Mouse (Mus musculus) limb, embryonic 14.5 days (tissue): ENCODE data around the gene Neurod2. TPM values are rescaled to one million over a fixed set of nuclear protein-coding genes. Genes with fewer than 3 reads are reported as not detected.

ENCODE experiments used
- ATAC-seq: fragments of 200-750 bp; cut with Nextera tagmentation; 2 replicates; pipeline ENCODE4 v1.8.0; 2017; ENCODE audit warnings: low read depth, moderate number of reproducible peaks, moderate TSS enrichment; ENCODE audit not compliant: low FRiP score
- DNase-seq: peaks from one replicate; pipeline ENCODE4 v3.0.0-alpha.2; 2015; ENCODE audit warnings: low spot score
- H3K27ac ChIP-seq: fragments of 300-500 bp; sonication (generic); replicated peaks from 2 replicates; pipeline ENCODE4 v1.5.1; 2014; ENCODE audit warnings: low read depth, mild to moderate bottlenecking, low read length, moderate library complexity, mixed read lengths
- H3K27me3 ChIP-seq: fragments of 300-500 bp; sonication (generic); 2 replicates; pipeline ENCODE4 v1.6.1; 2014; ENCODE audit warnings: low read length, mixed read lengths; ENCODE audit not compliant: control insufficient read depth, insufficient read depth
- H3K36me3 ChIP-seq: fragments of 300-500 bp; sonication (generic); 2 replicates; pipeline ENCODE4 v1.6.1; 2014; ENCODE audit warnings: mild to moderate bottlenecking, low read length, moderate library complexity, mixed read lengths; ENCODE audit not compliant: control insufficient read depth, insufficient read depth
- H3K4me1 ChIP-seq: fragments of 300-500 bp; sonication (generic); 2 replicates; pipeline ENCODE4 v1.6.1; 2014; ENCODE audit warnings: antibody characterized with exemption, low read length, mixed read lengths; ENCODE audit not compliant: control insufficient read depth, insufficient read depth
- H3K4me2 ChIP-seq: fragments of 300-500 bp; sonication (generic); replicated peaks from 2 replicates; pipeline ENCODE4 v1.6.1; 2014; ENCODE audit warnings: low read depth, mild to moderate bottlenecking, low read length, moderate library complexity; ENCODE audit not compliant: severe bottlenecking
- H3K4me3 ChIP-seq: fragments of 300-500 bp; sonication (generic); replicated peaks from 2 replicates; pipeline ENCODE4 v1.5.1; 2014; ENCODE audit warnings: low read length
- H3K9ac ChIP-seq: fragments of 300-500 bp; sonication (generic); 2 replicates; pipeline ENCODE4 v1.6.1; 2014; ENCODE audit warnings: mild to moderate bottlenecking, low read depth, low read length, moderate library complexity; ENCODE audit not compliant: severe bottlenecking
- H3K9me3 ChIP-seq: fragments of 300-500 bp; sonication (generic); 2 replicates; pipeline ENCODE4 v1.6.1; 2016; ENCODE audit warnings: low read length; ENCODE audit not compliant: control insufficient read depth
- POLR2A ChIP-seq: fragments of 200-500 bp; IDR thresholded peaks from 2 replicates; pipeline ENCODE4 v1.8.0; 2012; ENCODE audit warnings: inconsistent platforms, mild to moderate bottlenecking, moderate library complexity, borderline replicate concordance; ENCODE audit not compliant: insufficient read depth, insufficient read length; ENCODE audit errors: extremely low read depth
- WGBS: fragments of 180-500 bp; shearing (Covaris S2); extraction: QIAGEN DNeasy Blood & Tissue Kit; methylation state at CpG from one replicate; pipeline ENCODE4 v1.1.7; 2014; 5-methylcytosine and 5-hydroxymethylcytosine counted together
- polyA plus RNA-seq, 2 experiments: library from polyadenylated mRNA; depleted of rRNA in 1 of 2; stranded (reverse) in 1 of 2; unstranded in 1 of 2; fragments of >200 nt; fragmentation: Nextera tagmentation in 1 of 2; extraction: Ambion mirVana in 1 of 2; gene quantifications; 2 replicates each; pipeline versions ENCODE4 v1.2.1 to v1.2.3; 2012 to 2014

Gene Neurod2
- polyA plus RNA-seq, 2 experiments = 0.52 TPM; not detected in 1

DNA sequence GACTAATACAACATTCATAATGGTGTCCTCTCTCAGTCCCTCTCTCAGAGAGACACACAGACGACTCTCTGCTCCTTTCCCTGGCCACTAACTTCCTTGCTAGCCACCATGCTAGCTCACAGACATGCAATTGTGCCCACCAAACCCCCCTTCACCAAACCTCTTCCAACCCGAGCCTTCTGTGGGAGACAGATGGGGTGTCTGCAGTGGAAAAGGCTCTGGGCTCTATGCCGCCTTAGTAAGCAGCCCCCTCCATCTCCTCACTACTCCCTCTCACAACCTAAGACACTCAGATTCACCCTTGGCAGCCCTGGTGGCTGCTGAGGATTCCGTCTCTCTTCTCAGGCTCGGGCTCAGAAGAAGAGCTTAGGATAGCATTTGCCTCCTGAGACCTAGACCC is 41.9 kb downstream of the Neurod2 start:
- 47% methylated on average over 5 of the region's 5 CpGs for whole genome bisulfite sequencing
- Histone ChIP-seq H3K9me3 (no peaks in the 10 kb centered on the region), H3K36me3 (no peaks in the 10 kb centered on the region), H3K4me2 (no peak overlapping the region), H3K27ac (no peak overlapping the region), H3K27me3 (no peaks in the 10 kb centered on the region), H3K9ac (no peak overlapping the region), H3K4me3 (no peak overlapping the region), H3K4me1 (no peaks in the 10 kb centered on the region)
- DNase-seq (no peak), ATAC-seq (no peak)
- no peak for TF ChIP-seq POLR2A

DNA sequence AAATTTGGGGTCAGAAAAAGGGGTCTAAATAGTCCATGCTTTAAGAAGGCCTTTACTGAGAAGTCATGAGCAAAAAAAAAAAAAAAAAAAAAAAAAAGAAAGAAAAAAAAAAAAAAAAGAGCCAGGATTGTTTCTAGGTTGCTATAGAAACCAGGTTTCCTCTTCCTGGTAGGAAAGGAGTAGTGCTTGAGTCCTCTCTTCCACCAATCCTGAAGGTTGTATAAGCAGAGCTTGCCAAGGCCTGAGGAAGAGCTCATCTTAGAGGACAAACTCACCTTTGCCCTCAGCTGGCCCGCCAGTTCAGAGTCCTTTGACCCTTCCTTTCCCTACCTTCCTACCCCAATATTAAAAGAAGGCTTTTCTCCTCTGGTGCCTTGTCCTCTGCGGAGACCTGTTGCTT is 44.1 kb downstream of the Neurod2 start:
- TF ChIP-seq POLR2A = no peak
- Histone ChIP-seq H3K27ac (no peak overlapping the region), H3K27me3 (no peaks in the 10 kb centered on the region), H3K36me3 (peaks cover 3% of the 10 kb centered on the region; the same call in 1 of the 2 replicates), H3K4me3 (no peak overlapping the region), H3K4me1 (no peaks in the 10 kb centered on the region), H3K9me3 (no peaks in the 10 kb centered on the region), H3K4me2 (no peak overlapping the region), H3K9ac (no peak overlapping the region)
- no peak for DNase-seq
- no peak for ATAC-seq
- 69% methylated on average over 2 of the region's 2 CpGs for WGBS

DNA sequence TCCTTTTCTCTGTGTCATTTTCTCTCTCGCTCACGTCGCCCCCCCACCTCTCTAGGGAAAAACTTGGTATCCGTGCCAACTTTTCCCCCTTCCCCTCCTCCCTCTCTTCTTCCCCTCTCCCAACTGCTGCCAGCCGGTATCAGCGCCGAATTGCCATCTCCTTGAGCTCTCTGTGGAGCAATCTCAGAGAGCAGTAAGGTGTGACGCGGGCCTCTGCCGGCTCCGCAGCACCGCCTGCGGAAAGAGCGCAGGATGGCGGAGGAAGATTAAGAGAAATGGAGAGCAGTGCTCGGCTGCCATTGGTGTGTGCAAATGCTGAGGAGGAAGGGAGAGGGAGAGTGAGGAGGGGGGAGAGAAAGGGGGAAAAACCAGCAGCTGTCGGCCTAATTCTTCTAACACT is 45.2 kb downstream of the Neurod2 start:
- Histone ChIP-seq H3K4me1 (no peaks in the 10 kb centered on the region), H3K27me3 (no peaks in the 10 kb centered on the region), H3K9me3 (no peaks in the 10 kb centered on the region), H3K9ac (0 out of 2 replicates have a peak overlapping the region, but pooled peaks have one; percentile 18), H3K4me2 (peak overlapping the region; percentile 42), H3K4me3 (peak overlapping the region; percentile 22), H3K36me3 (peaks cover 7% of the 10 kb centered on the region), H3K27ac (no peak overlapping the region)
- no peak for TF ChIP-seq POLR2A
- WGBS = 1% methylated on average over 16 of the region's 17 CpGs
- ATAC-seq = peak; percentile 34; the same call in 1 of the 2 replicates
- DNase-seq = peak; percentile 8

DNA sequence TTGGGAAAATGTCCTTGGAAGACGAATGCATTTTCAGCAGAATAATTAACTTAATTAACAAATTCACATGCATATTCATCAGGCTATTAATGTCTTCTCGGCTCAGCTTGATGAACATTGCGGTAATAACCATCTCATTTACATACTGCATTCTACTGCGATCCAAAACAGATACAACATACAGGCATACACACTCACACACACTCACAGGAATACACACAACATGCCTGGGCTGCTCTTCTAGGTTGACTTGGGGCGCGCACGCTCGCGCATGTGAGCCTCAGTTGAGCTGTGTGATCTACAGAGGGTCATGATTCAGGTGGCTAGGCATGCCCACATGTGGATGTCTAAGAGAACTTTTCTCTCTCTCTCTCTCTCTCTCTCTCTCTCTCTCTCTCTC is 45.7 kb downstream of the Neurod2 start:
- H3K9me3 ChIP-seq = no peaks in the 10 kb centered on the region
- TF ChIP-seq POLR2A = no peak
- H3K9ac ChIP-seq = no peak overlapping the region
- no peak overlapping the region for H3K4me2 ChIP-seq
- H3K36me3 ChIP-seq = peaks cover 12% of the 10 kb centered on the region
- no peak overlapping the region for H3K4me3 ChIP-seq
- ATAC-seq (no peak), DNase-seq (no peak)
- WGBS = 42% methylated on average over 9 of the region's 9 CpGs
- no peaks in the 10 kb centered on the region for H3K27me3 ChIP-seq
- no peak overlapping the region for H3K27ac ChIP-seq
- no peaks in the 10 kb centered on the region for H3K4me1 ChIP-seq

Other genes starting within 250 kb of the Neurod2 start
- 18.4 and 22.5 TPM in 2 replicates for gene Fbxl20, start 179.2 kb downstream of the Neurod2 start, polyA plus RNA-seq (2012; rRNA removed)
- 17.8 and 18.4 TPM in 2 replicates for gene Fbxl20, start 179.2 kb downstream of the Neurod2 start, polyA plus RNA-seq (2014; fragmentation: Nextera tagmentation; extraction: Ambion mirVana)
- 27.9 and 28.5 TPM in 2 replicates for gene Med1, start 136.4 kb downstream of the Neurod2 start, polyA plus RNA-seq (2012; rRNA removed)
- 51.3 and 59.4 TPM in 2 replicates for gene Med1, start 136.4 kb downstream of the Neurod2 start, polyA plus RNA-seq (2014; fragmentation: Nextera tagmentation; extraction: Ambion mirVana)
- gene Cdk12, start 126.6 kb downstream of the Neurod2 start, polyA plus RNA-seq (2012; rRNA removed) = 25.7 and 27.0 TPM in 2 replicates
- 13.6 and 14.5 TPM in 2 replicates for gene Cdk12, start 126.6 kb downstream of the Neurod2 start, polyA plus RNA-seq (2014; fragmentation: Nextera tagmentation; extraction: Ambion mirVana)
- gene Ppp1r1b, start 18.8 kb upstream of the Neurod2 start, polyA plus RNA-seq (2012; rRNA removed) = 3.5 and 3.6 TPM in 2 replicates
- 2.9 and 3.6 TPM in 2 replicates for gene Ppp1r1b, start 18.8 kb upstream of the Neurod2 start, polyA plus RNA-seq (2014; fragmentation: Nextera tagmentation; extraction: Ambion mirVana)
- gene Stard3, start 28.7 kb upstream of the Neurod2 start, polyA plus RNA-seq (2012; rRNA removed) = 78.2 and 116 TPM in 2 replicates
- gene Stard3, start 28.7 kb upstream of the Neurod2 start, polyA plus RNA-seq (2014; fragmentation: Nextera tagmentation; extraction: Ambion mirVana) = 36.9 and 42.6 TPM in 2 replicates
- 12.3 and 13.2 TPM in 2 replicates for gene Tcap, start 54.2 kb upstream of the Neurod2 start, polyA plus RNA-seq (2012; rRNA removed)
- 10.9 and 18.1 TPM in 2 replicates for gene Tcap, start 54.2 kb upstream of the Neurod2 start, polyA plus RNA-seq (2014; fragmentation: Nextera tagmentation; extraction: Ambion mirVana)
- 1.4 and 2.2 TPM in 2 replicates for gene Pnmt, start 56.8 kb upstream of the Neurod2 start, polyA plus RNA-seq (2012; rRNA removed)
- gene Pnmt, start 56.8 kb upstream of the Neurod2 start, polyA plus RNA-seq (2014; fragmentation: Nextera tagmentation; extraction: Ambion mirVana) = 0.51 and 1.3 TPM in 2 replicates
- gene Pgap3, start 70.8 kb upstream of the Neurod2 start, polyA plus RNA-seq (2012; rRNA removed) = 19.2 and 24.2 TPM in 2 replicates
- 9.2 and 11.4 TPM in 2 replicates for gene Pgap3, start 70.8 kb upstream of the Neurod2 start, polyA plus RNA-seq (2014; fragmentation: Nextera tagmentation; extraction: Ambion mirVana)
- gene Erbb2, start 82.8 kb upstream of the Neurod2 start, polyA plus RNA-seq (2012; rRNA removed) = 51.1 and 64.3 TPM in 2 replicates
- gene Erbb2, start 82.8 kb upstream of the Neurod2 start, polyA plus RNA-seq (2014; fragmentation: Nextera tagmentation; extraction: Ambion mirVana) = 73.6 and 79.7 TPM in 2 replicates
- 44.8 and 48.5 TPM in 2 replicates for gene Mien1, start 109.3 kb upstream of the Neurod2 start, polyA plus RNA-seq (2012; rRNA removed)
- gene Mien1, start 109.3 kb upstream of the Neurod2 start, polyA plus RNA-seq (2014; fragmentation: Nextera tagmentation; extraction: Ambion mirVana) = 84.8 and 86.8 TPM in 2 replicates
- gene Grb7, start 116.7 kb upstream of the Neurod2 start, polyA plus RNA-seq (2012; rRNA removed) = 9.1 and 9.2 TPM in 2 replicates
- gene Grb7, start 116.7 kb upstream of the Neurod2 start, polyA plus RNA-seq (2014; fragmentation: Nextera tagmentation; extraction: Ambion mirVana) = 8.1 and 9.6 TPM in 2 replicates
- gene Ikzf3, start 216.4 kb upstream of the Neurod2 start, polyA plus RNA-seq (2012; rRNA removed) = 0.45 and 0.46 TPM in 2 replicates
- 0.23 and 0.61 TPM in 2 replicates for gene Ikzf3, start 216.4 kb upstream of the Neurod2 start, polyA plus RNA-seq (2014; fragmentation: Nextera tagmentation; extraction: Ambion mirVana)
- gene Zpbp2, start 221.4 kb upstream of the Neurod2 start, polyA plus RNA-seq (2012; rRNA removed) = 0.43 TPM in 1 of 2 replicates, not detected in the other
- gene Zpbp2, start 221.4 kb upstream of the Neurod2 start, polyA plus RNA-seq (2014; fragmentation: Nextera tagmentation; extraction: Ambion mirVana) = 0.21 TPM in 1 of 2 replicates, not detected in the other